Mouse (Mus musculus) stomach, postnatal 0 days (tissue): ENCODE data around the gene Praf2.
A peak's percentile ranks its signal among the peaks of the same experiment; 100 is the strongest.

ENCODE experiments used
- CTCF ChIP-seq: IDR thresholded peaks from 2 replicates; pipeline ENCODE4 v1.5.1; 2016; ENCODE audit warnings: antibody characterized with exemption, low read depth, mild to moderate bottlenecking, moderate library complexity
- EP300 ChIP-seq: optimal IDR thresholded peaks from 2 replicates; pipeline ENCODE3; 2016; ENCODE audit warnings: antibody characterized with exemption

- peak; percentile 85 for TF ChIP-seq CTCF
- TF ChIP-seq EP300 = no peak
Measured at GRCm38 (mm10) chrX:7679405-7680056, 48.7 kb upstream of the Praf2 start.
